Mouse (Mus musculus): ENCODE results near the gene Hfe2.

- TF ChIP-seq CTCF (IDR thresholded peaks at IDR 0.05) (peak; percentile 48), POLR2A (IDR thresholded peaks at IDR 0.05; ENCODE audit: insufficient read depth, low read depth, low read length) (no peak), EP300 (IDR thresholded peaks at IDR 0.05; ENCODE audit: insufficient read depth, low read depth, low read length) (no peak)
These were observed 7.1 kb downstream of the Hfe2 start for GRCm38 (mm10) chr3:96532050-96532449.
